Comparison of ENCODE assay signal across 9 mouse cellular contexts in the genomic region with DNA sequence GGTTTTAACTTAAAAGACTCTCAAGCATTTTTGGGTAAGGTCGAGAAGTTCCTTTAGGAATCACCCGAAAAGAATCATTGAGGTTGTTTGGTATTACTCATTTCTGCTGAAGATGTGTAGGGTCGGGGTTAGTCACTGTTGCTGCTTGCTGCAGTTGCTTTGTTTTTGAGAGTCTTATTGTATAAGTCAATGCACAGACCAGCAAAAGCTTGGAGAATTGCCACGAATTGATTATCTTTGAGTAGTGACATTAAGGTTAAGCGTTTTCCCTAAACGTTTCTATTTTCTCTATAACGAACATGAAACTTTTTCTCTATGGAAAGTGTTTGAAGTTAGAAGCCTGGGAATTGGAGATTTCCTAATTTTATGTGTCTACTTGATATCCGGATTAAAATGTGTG. TPM values are rescaled to one million over a fixed set of nuclear protein-coding genes. Genes with fewer than 3 reads are reported as not detected.
DNase-seq lines count a peak whose midpoint lies in the region; ATAC-seq and TF ChIP-seq lines count a peak whose summit lies in the region.
"Had no signal": no experiment of that assay in that cellular context is flagged by ENCODE, and none has a peak within 500 bp of the region (broad histone marks: within the 10 kb centered on the region; RNA-seq: fewer than 3 reads in every experiment).

No protein-coding gene starts in this region.

- peak overlapping the region; percentile 98 for H3K4me3 ChIP-seq in heart, embryonic 16.5 days (ENCODE audit: low read length)
- H3K4me3 ChIP-seq in forebrain, postnatal 0 days (ENCODE audit: low read depth, low read length) = peak overlapping the region; percentile 66
- peak overlapping the region; percentile 92 for H3K4me3 ChIP-seq in midbrain, embryonic 10.5 days

- no peaks in the 10 kb centered on the region for H3K9me3 ChIP-seq in heart, embryonic 16.5 days (replicated peaks; ENCODE audit: control insufficient read depth, low read length)
- H3K9me3 ChIP-seq in forebrain, postnatal 0 days (ENCODE audit: low read length) = no peaks in the 10 kb centered on the region
- no peaks in the 10 kb centered on the region for H3K9me3 ChIP-seq in midbrain, embryonic 10.5 days (replicated peaks)

- no peak for TF ChIP-seq CTCF in forebrain, postnatal 0 days (IDR thresholded peaks at IDR 0.05; ENCODE audit: low read depth)

- intact Hi-C loops in gastrocnemius, postnatal 36 days (cut with DNase I) = no loop called here

- peaks cover 9% of the 10 kb centered on the region for H3K36me3 ChIP-seq in heart, embryonic 16.5 days (ENCODE audit: control insufficient read depth, insufficient read depth)
- peaks cover 13% of the 10 kb centered on the region for H3K36me3 ChIP-seq in forebrain, postnatal 0 days (ENCODE audit: insufficient read depth)
- H3K36me3 ChIP-seq in midbrain, embryonic 10.5 days = peaks cover 51% of the 10 kb centered on the region

- H3K27me3 ChIP-seq in heart, embryonic 16.5 days (ENCODE audit: control insufficient read depth, insufficient read depth, low read length) = no peaks in the 10 kb centered on the region
- no peaks in the 10 kb centered on the region for H3K27me3 ChIP-seq in forebrain, postnatal 0 days (ENCODE audit: insufficient read depth, low read length)
- no peaks in the 10 kb centered on the region for H3K27me3 ChIP-seq in midbrain, embryonic 10.5 days (ENCODE audit: low read depth, poor library complexity, severe bottlenecking)
- H3K27me3 ChIP-seq: Patski had no signal

- WGBS in heart, embryonic 16.5 days = 8% methylated on average over 8 of the region's 8 CpGs
- WGBS in forebrain, postnatal 0 days = 8% methylated on average over 8 of the region's 8 CpGs
- 17% methylated on average over 8 of the region's 8 CpGs for WGBS in midbrain, embryonic 10.5 days

- H3K4me1 ChIP-seq in heart, embryonic 16.5 days (ENCODE audit: control insufficient read depth, insufficient read depth, low read length) = peaks cover 20% of the 10 kb centered on the region
- peaks cover 3% of the 10 kb centered on the region; the same call in 1 of the 2 replicates for H3K4me1 ChIP-seq in forebrain, postnatal 0 days (ENCODE audit: insufficient read depth)
- H3K4me1 ChIP-seq in midbrain, embryonic 10.5 days = peaks cover 28% of the 10 kb centered on the region

- peak overlapping the region; percentile 99 for H3K27ac ChIP-seq in heart, embryonic 16.5 days (ENCODE audit: low read length)
- H3K27ac ChIP-seq in forebrain, postnatal 0 days (ENCODE audit: low read depth, low read length) = peak overlapping the region; percentile 96
- peak overlapping the region; percentile 96 for H3K27ac ChIP-seq in midbrain, embryonic 10.5 days (replicated peaks)

- H3K9ac ChIP-seq in heart, embryonic 16.5 days (ENCODE audit: low read length) = peak overlapping the region; percentile 87
- H3K9ac ChIP-seq in forebrain, postnatal 0 days = peak overlapping the region; percentile 70

- no peak for ATAC-seq in heart, embryonic 16.5 days (replicated peaks; ENCODE audit: extremely low read depth, insufficient read depth, low FRiP score)
- no peak for ATAC-seq in forebrain, postnatal 0 days

- H3K4me2 ChIP-seq in heart, embryonic 16.5 days (ENCODE audit: low read depth, low read length) = peak overlapping the region; percentile 83
- H3K4me2 ChIP-seq in forebrain, postnatal 0 days (ENCODE audit: low read depth) = peak overlapping the region; percentile 71

- DNase-seq in heart, adult 8-10 months (ENCODE audit: low spot score) = no peak
- DNase-seq in MN1 (ENCODE audit: low spot score) = peak; percentile 35
- no peak for DNase-seq in forebrain, postnatal 0 days
- DNase-seq in midbrain, embryonic 10.5 days (ENCODE audit: low spot score) = no peak
- DNase-seq in layer of hippocampus, postnatal 10 days (ENCODE audit: low spot score in 2 of 2) = no peak
- DNase-seq in urinary bladder, postnatal 10 days (ENCODE audit: low spot score) = no peak
- no peak for DNase-seq in gastrocnemius, postnatal 36 days

RNA-seq across cellular contexts. Expression of a gene that starts 0.9 kb away (rescaled TPM):
- polyA plus RNA-seq in heart, embryonic 16.5 days (2015; fragmentation: Nextera tagmentation; extraction: Ambion mirVana) = 14.9 and 15.5 TPM in 2 replicates
- total RNA-seq in heart, adult 8-10 months (2022) = 10 to 100 TPM; 12.8 to 20.7 (median 14.9) TPM
- total RNA-seq in forebrain, postnatal 0 days (2014; rRNA removed) = 13.2 and 17.5 TPM in 2 replicates
- 8.2 and 11.1 TPM in 2 replicates for polyA plus RNA-seq in forebrain, postnatal 0 days (2015; fragmentation: Nextera tagmentation; extraction: Ambion mirVana)
- 15.8 and 17.2 TPM in 2 replicates for polyA plus RNA-seq in midbrain, embryonic 10.5 days (2016; fragmentation: Nextera tagmentation; extraction: Ambion mirVana)
- 10 to 100 TPM; 40.3 to 41.3 TPM for total RNA-seq in layer of hippocampus, postnatal 10 days (2021)
- total RNA-seq in gastrocnemius, postnatal 36 days (2021) = 1 to 10 TPM; 5.5 to 6.1 TPM

RNA-seq across cellular contexts. Expression of a gene that starts 1.0 kb away (rescaled TPM):
- polyA plus RNA-seq in heart, embryonic 16.5 days (2015; fragmentation: Nextera tagmentation; extraction: Ambion mirVana) = 56.3 and 65.6 TPM in 2 replicates
- 1 to 10 TPM; 5.7 to 7.7 (median 7.1) TPM for total RNA-seq in heart, adult 8-10 months (2022)
- total RNA-seq in forebrain, postnatal 0 days (2014; rRNA removed) = 68.1 and 75.4 TPM in 2 replicates
- 118 TPM in 2 replicates for polyA plus RNA-seq in forebrain, postnatal 0 days (2015; fragmentation: Nextera tagmentation; extraction: Ambion mirVana)
- 119 and 121 TPM in 2 replicates for polyA plus RNA-seq in midbrain, embryonic 10.5 days (2016; fragmentation: Nextera tagmentation; extraction: Ambion mirVana)
- 10 to 100 TPM; 70.3 to 73.2 TPM for total RNA-seq in layer of hippocampus, postnatal 10 days (2021)
- total RNA-seq in gastrocnemius, postnatal 36 days (2021) = 1 to 10 TPM; 2.7 to 3.9 TPM
